Mouse (Mus musculus): ENCODE data around the gene Ackr2.

Gene Ackr2

DNA sequence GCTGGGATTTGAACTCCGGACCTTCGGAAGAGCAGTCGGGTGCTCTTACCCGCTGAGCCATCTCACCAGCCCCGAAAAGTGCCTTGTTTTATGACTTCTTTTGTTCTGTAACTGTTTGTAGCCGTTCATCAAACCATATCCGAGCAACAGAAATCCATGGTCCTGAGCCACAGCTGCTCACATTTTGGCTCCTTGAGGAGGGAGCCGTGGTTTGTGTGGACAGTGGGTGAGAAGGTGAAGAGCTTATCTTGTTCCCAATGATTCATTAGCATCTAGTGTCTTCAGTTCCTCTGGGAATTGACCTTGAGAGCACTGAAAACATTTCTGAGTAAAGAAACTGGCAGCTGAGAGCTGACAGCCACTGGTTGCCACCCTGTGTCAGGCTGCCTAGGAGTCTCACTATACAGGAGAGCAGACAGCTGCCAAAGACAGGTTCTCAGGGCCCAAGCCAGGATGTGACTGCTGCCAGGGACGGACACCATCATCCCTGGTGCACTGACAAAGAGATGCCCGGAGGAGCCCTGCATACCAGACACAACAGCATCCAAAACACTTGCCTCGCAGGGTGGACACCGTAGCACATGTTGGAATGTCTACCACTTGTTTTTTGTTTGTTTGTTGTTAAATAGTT lies 6.0 kb upstream of the Ackr2 start:
- DNase-seq (ENCODE audit: low spot score) = no peak

DNA sequence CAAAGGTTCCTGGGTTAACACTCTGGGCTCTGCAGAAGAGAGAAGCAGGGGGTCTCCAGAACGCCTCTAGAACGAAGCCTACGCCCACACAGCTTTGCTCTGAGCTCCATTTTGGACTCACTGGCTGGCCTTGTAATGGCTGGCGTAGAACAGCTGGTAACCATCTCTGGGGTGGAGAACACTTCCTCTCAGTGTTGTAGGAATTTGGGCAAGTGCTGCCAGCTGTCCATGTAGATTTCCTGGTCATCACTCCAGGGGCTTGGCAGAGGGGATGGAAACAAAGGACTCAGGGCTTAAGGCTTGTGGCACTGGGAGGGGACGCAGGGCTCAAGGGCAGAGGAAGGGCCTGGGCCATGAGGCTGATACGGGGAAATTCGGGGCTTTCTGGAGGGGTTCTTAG lies 3.7 kb upstream of the Ackr2 start:
- no peak for DNase-seq (ENCODE audit: low spot score)

GRCm38 (mm10) chr9:121895392-121895993 lies 2.7 kb upstream of the Ackr2 start:
- DNase-seq (ENCODE audit: low spot score) = no peak

DNA sequence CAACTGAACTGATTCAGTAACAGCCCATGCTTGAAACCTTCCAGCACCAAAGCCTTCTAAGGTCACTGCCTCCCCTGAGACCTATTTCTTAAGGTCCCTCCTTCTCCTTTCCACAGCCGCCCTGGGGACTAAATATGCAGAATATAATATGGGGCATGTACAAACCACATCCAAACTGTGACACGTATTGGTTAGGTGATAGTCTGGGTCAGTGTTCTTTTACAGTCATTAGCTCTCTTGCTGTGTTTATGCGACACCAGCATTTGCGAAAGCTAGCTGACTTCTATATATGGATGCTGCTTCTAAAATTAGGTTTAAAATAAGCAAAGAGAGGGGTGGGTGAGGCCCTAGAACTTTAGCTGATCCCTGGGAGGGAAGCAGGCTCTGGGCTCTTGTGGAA lies 1.3 kb upstream of the Ackr2 start:
- no peak for DNase-seq (ENCODE audit: low spot score)

DNA sequence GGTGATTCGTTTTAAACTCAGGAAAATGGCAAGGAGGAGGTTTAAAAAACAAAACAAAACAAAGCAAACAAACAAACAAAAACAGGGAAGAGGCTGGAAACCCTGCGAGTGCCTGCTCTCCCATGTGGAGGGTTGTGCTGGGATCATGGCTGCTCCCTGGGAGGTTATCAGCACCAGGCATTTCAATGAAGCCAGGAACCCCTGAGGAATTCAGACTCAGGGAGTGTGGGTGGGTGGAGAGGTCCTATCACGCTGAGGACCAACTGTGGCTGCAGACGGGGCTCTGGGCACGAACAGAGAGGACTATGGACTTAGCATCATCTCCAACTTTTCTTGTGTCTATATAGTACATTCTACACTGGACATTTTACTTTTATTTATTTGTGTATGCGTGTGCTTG lies 1.2 kb downstream of the Ackr2 start:
- DNase-seq (ENCODE audit: low spot score) = no peak

DNA sequence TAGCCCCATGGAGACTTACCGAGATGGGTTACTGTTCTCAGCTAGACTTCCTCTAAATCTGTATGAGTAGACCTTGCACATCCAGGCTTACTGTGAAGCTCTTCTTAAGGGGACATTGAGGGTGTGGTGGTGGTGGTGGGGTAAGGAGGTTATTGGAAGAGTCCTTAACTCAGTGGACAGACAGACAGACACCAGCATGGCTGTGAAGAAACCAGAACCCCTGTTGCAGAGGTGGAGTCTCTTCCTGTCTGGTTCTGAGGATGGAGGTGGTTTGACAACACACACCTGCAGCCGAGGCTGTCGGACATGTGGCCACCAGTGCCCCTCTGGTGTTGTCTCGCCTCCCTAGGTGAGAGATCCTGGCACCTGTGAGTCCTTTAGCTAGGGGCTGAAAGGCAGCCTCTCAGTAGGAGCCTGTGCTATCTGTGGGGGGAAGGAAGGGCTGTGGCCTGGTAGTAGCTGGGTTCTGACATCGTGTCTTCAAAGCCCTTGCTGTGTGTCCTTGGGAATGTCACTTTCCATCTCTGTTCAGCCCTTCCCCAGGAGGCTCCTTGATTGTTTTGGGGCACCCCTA lies 2.2 kb downstream of the Ackr2 start:
- DNase-seq (ENCODE audit: low spot score) = no peak

GRCm38 (mm10) chr9:121901710-121902700 lies 3.9 kb downstream of the Ackr2 start:
- no peak for DNase-seq (ENCODE audit: low spot score)

DNA sequence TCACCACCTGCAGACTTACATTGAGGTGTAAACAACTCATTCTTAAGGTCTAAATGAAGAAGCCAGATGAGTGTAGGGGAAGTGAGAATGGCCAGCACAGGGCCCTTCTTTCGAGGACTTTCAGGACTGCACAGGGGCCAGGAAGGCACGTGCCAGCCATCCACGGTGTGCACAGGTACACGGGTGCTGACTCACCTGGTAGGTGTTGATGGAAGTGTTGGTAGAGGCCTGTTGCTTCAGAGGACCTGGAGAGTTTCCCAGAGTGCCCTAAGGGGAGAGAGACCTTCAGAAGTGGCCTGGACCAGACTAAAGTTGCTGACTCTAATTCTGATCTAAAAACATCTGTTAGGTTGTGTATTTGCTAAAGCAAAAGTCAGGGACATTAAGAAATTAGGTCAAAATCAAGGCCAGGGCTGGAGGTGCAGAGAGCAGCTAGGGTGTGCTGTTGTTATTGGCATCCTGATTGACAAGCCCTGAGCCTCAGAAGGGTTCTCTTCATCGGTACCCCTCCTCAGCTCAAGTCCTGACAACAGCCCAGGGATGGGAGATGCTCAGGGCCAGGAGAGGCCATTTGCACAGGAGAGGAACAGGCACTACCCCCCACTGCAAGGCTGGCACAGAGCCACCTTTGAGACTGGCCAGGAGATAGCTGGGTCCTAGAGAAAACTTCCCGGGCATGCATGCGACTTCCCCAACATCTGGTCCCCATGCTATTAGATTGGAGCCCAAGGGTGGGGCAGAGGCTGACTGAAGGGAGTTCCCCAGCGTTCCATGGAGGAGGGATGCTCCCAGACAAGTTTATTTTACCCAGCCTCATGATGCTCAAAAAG lies 5.5 kb downstream of the Ackr2 start:
- DNase-seq (ENCODE audit: low spot score) = no peak

DNA sequence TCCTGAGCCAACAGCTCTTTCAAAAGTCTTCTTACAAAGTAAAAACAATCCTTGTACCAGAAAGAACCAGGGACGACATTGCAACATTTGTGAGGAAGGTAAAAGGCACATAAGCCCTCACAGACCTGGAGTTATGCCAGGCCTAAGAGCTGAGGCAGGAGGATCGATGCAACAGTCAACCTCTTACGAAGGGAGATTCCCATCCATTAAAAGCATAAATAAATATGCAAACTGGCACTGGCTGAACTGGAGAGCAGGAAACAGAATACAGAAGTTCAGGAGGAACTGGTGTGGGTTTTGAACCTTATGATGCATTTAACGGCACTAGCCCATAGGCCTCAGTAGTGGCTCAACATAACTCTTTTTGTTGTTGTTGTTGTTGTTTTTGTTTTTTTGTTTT lies 6.2 kb downstream of the Ackr2 start:
- DNase-seq (ENCODE audit: low spot score) = no peak

DNA sequence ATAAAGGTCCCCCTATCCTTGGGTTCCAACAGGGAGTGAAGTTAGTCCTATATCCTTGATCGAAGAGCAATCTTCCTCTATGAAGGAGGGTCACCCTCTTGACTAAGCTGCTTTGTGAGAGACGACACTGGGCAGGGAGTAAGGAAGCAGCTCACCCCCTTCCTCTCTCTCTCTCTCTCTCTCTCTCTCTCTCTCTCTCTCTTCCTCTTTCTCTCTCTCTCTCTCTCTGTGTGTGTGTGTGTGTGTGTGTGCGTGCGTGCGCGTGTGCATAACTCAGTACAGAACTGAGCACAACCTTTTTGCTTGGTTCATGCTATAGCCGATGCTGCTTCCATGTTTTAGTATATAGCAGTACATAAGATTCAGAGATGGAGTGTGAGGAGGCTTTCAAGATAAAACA lies 6.8 kb downstream of the Ackr2 start:
- no peak for DNase-seq (ENCODE audit: low spot score)

DNA sequence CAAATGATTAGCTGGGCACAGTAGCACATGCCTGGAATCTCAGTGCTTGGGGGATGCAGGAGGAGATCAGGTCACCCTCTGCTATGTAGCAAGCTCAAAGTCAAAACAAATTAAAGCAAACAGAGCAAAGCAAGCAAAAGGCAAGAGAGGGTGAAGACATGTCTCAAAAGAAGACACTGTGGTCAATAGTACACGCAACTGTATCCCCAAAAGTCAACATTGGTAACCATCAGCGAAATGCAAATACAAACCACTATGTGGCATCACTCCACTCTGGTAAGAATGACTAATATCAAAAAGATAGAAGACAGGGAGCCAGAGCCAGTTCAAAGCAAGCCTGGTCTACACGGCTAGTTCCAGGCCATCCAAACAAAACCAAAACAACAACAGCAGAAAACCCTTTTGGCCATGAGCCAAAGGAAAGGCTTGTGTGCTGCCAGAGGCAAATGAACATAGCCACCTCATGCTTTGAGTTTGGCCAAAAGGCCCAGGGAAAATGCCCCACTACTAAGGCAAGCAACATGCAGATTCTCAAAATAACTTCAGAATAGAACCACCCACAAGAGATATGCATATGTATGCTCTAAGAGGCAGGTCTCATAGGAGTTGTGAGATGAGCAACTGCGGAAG lies 7.5 kb downstream of the Ackr2 start:
- no peak for DNase-seq (ENCODE audit: low spot score)

- no peak for DNase-seq (ENCODE audit: low spot score)
Measured at GRCm38 (mm10) chr9:121906456-121906855, 8.3 kb downstream of the Ackr2 start.

DNA sequence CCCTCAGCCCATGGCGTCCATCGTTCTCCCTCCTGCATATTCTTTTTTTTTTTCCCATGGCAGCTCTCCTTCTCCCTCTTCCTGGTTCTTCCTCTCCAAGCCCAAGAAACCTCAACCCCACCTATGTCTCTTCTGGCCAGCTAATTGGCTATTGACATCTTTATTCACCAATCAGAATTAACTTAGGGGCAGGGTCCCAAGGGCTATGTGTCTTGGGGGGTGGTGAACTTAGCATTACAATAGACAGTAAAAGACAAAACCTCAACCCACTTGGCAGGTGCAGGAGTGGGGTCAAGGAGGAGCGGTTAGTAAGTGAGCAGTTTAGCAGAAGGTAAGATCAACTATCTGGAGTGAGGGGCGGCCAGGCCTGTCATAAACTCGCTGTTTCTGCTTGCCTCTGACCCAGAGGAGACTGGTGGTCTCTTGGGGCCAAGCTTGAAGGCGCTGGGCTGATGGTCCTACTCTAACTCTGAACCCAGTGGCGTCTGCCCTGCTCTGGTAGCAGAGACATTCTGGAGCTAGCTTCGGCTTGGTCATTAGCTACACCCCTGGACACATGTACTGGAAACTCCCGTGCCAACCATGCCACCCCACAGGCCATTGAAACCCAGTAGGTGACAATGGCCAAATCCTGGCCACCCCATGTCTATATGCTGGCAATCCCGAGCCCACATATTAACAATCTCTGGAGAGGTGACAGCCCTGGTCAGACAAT lies 9.4 kb downstream of the Ackr2 start:
- no peak for DNase-seq (ENCODE audit: low spot score)

- no peak for DNase-seq (ENCODE audit: low spot score)
Measured at GRCm38 (mm10) chr9:121908321-121908720, 10.2 kb downstream of the Ackr2 start.

DNA sequence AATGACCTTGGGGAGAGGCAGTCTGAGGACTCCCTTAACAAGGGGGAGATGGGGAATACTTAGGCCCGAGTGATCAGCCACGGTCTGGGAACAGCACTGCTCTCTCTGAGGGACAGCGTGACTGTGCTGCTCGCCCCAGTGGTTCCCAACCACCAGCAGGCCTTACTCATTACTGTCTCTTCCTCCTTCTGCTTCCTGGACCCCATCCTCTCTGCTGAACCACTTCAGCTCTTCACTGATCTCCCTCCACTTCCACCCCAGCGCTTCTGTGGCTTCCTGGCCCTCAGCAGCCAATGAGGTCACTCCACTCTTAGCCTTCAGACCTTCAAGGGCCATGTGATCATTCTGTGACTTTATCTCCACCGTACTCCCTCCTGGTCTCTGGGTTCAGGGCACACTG lies 11.5 kb downstream of the Ackr2 start:
- DNase-seq (ENCODE audit: low spot score) = no peak

DNA sequence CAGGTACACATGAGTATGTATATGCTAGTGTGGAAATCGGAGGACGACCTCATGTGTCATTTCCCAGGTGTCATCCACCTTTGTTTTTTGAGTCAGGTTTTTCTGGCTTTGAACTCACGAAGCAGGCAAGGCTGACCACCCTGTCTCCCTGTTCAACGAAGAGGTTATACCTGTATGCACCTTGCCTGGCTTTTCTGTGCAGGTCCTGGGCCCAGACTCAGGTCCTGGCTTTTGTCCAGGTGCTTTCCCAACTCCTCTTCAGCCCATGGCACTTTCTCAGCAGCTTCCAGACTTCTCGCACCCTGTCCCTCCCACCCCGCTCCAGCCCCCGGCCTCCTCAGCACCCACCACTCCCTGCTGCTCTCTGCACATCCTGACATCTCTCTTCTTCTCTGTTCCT lies 13.0 kb downstream of the Ackr2 start:
- DNase-seq (ENCODE audit: low spot score) = no peak

- no peak for DNase-seq (ENCODE audit: low spot score)
Measured at GRCm38 (mm10) chr9:121912786-121913185, 14.6 kb downstream of the Ackr2 start.

DNA sequence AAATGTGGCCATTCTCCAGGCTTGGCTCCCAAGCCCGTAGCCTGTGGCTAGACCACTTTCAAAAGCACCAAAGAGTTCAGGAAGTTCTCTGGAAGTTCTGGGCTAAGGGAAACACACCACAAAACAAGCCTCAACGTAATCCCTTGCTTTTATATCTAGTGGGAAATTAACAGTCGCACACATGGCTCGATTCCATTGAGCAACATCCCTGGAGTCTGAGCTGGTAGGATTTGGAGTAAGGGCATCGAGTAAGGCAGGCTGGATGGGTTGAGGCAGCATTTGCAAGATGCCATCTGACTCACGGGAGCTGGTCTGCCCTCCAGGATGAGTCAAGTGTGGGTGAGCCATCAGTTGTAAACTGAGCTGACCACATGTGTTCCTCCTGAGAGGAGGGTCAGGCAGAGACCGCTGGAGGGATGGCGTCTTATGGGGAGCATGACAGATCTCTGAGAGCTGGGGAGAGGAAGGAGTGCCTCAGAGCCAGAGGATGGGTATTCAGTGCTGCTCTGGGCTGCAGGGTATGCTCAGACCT lies 16.1 kb downstream of the Ackr2 start:
- DNase-seq (ENCODE audit: low spot score) = no peak

GRCm38 (mm10) chr9:121915056-121915455 lies 16.9 kb downstream of the Ackr2 start:
- DNase-seq (ENCODE audit: low spot score) = no peak

- no peak for DNase-seq (ENCODE audit: low spot score)
Measured at GRCm38 (mm10) chr9:121916102-121916501, 17.9 kb downstream of the Ackr2 start, which contains the start of gene Cyp8b1. Cyp8b1 (minus strand) TSS chr9:121916305.
